8 mouse cellular contexts compared by ENCODE assay signal in the genomic region with DNA sequence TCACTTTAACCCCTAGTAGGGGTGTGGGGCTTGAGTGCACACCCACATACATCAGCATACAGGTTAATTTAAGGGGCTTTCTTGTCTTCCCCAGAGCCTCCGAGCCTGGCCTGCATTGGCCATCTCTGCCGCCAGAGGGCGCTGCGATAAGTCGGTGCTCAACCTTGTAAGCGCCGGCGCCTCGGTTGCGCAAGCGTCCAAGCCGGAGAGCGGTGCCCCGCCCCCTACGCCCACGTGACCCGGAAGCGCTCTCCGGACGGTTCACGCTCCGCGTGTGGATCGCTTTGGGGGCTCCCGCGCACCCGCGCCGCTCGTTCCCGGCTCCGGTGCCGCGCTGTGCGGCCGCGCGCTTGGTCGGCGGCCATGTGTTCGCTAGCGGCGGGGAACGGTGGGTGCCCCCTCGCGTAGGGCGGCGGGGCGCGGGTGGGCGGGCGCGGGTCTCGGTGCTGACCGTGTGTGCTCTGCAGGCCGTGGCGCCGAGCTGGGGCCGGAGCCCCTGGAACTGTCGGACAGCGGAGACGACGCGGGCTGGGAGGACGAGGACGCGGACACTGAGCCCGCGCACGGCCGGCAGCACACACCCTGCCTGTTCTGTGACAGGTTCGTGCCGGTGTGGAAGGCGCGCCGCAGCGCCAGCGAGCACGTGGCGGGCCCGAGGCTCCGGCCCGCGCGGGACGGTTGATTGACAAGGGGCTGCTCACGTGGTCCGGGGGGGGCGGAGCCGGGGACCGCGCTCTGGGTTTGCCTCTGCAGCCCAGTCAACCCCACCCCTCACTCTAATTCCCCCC. TPM values are rescaled to one million over a fixed set of nuclear protein-coding genes. Genes with fewer than 3 reads are reported as not detected.
DNase-seq lines count a peak whose midpoint lies in the region; ATAC-seq and TF ChIP-seq lines count a peak whose summit lies in the region.

A gene (plus strand): TSS at position 233 of the 788 bp plus-strand sequence.

- ATAC-seq in Patski, result peak; percentile 75
- peak; percentile 95 for ATAC-seq in hindbrain, embryonic 15.5 days (ENCODE audit: low FRiP score, low read depth)

- peak within 1 kb of the TSS; percentile 72 for H3K4me2 ChIP-seq in hindbrain, embryonic 15.5 days

- no peaks in the 10 kb centered on the region for H3K9me3 ChIP-seq in hindbrain, embryonic 15.5 days

- peaks cover 16% of the 10 kb centered on the region for H3K4me1 ChIP-seq in hindbrain, embryonic 15.5 days (replicated peaks)

- no peaks in the 10 kb centered on the region for H3K27me3 ChIP-seq in Patski
- H3K27me3 ChIP-seq in hindbrain, embryonic 15.5 days, result no peaks in the 10 kb centered on the region

- peak within 1 kb of the TSS; percentile 50 for H3K9ac ChIP-seq in hindbrain, embryonic 15.5 days

- under 1% methylated on average over 85 of the region's 92 CpGs for WGBS in hindbrain, embryonic 15.5 days

- in situ Hi-C loops in Patski (cut with MboI; ENCODE audit: low pct_unique_long_range_greater_than_20kb), result no loop called here

- CTCF ChIA-PET in Patski (lab: Charles Lee), result interaction anchor here (2.0 kb wide), 1 partner anchor 10 kb away, joined by 5 read pairs; no protein-coding TSS in a partner anchor

- peaks cover 7% of the 10 kb centered on the region; the same call in 1 of the 2 replicates for H3K36me3 ChIP-seq in hindbrain, embryonic 15.5 days

- peak; percentile 98 for TF ChIP-seq CTCF in Patski (IDR thresholded peaks at IDR 0.05)

- H3K27ac ChIP-seq in hindbrain, embryonic 15.5 days (replicated peaks), result peak within 1 kb of the TSS; percentile 86

- peak within 1 kb of the TSS; percentile 54 for H3K4me3 ChIP-seq in hindbrain, embryonic 15.5 days

- POLR2A ChIA-PET in Patski (lab: Charles Lee), result no interaction called here

- DNase-seq in Patski (ENCODE audit: low read depth, low spot score), result peak; percentile 53
- DNase-seq in cerebellum, postnatal 14 days, result peak; percentile 99 to 100
- peak; percentile 98 to 99 for DNase-seq in frontal cortex, postnatal 25 days (ENCODE audit: low spot score in 2 of 2)
- peak; percentile 97 for DNase-seq in left cerebral cortex, adult 11 months (ENCODE audit: low spot score)
- DNase-seq in lung, postnatal 4 days, result peak; percentile 97 to 98
- DNase-seq in retina, postnatal 7 days (ENCODE audit: low read depth, low spot score), result peak; percentile 93
- DNase-seq in urinary bladder, adult 2 months (ENCODE audit: low spot score), result peak; percentile 95

RNA-seq across cellular contexts. Expression of the gene that starts here (rescaled TPM):
- 43.0 TPM for polyA plus RNA-seq in Patski (2021)
- polyA plus RNA-seq in hindbrain, embryonic 15.5 days (2015; fragmentation: Nextera tagmentation; extraction: Ambion mirVana), result 49.2 and 49.4 TPM in 2 replicates
- 19.7 and 22.0 TPM in 2 replicates for polyA plus RNA-seq in urinary bladder, adult 2 months (2012; rRNA removed)

Comparison
In these comparisons a context has a peak if more than half of its experiments do, and no peak if none do; other contexts are left out.
1. Peak in every context shown above with its lines: DNase-seq, ATAC-seq, H3K4me3 ChIP-seq and H3K27ac ChIP-seq.